8 mouse cellular contexts compared by ENCODE assay signal in genomic region chr10:14085882-14086515, GRCm38 (mm10).
DNase-seq lines count a peak whose midpoint lies in the region; TF ChIP-seq lines count a peak whose summit lies in the region.

No protein-coding gene starts in this region.

- H3K4me1 ChIP-seq in lung, adult 2 months (ENCODE audit: control insufficient read depth, insufficient read depth, low read length) = peaks cover 11% of the 10 kb centered on the region

- peak; percentile 32 for DNase-seq in lung, adult 2 months
- no peak for DNase-seq in lung, postnatal 10 days
- peak; percentile 94 for DNase-seq in induced T-regulatory cell, adult 2 months (ENCODE audit: low read depth)
- DNase-seq in lung, postnatal 25 days (ENCODE audit: low spot score) = peak; percentile 48
- DNase-seq in thymus, postnatal 25 days = peak; percentile 75
- DNase-seq in layer of hippocampus, postnatal 36 days = no peak
- no peak for DNase-seq in gastrocnemius, adult 8-10 months (ENCODE audit: low spot score in 2 of 2)
- DNase-seq in embryo, embryonic 9.5 days (ENCODE audit: extremely low spot score) = no peak

- no peak for TF ChIP-seq CTCF in lung, adult 2 months (IDR thresholded peaks at IDR 0.05; ENCODE audit: insufficient read depth, low read length)

- TF ChIP-seq POLR2A in lung, adult 2 months (IDR thresholded peaks at IDR 0.05; ENCODE audit: borderline replicate concordance, extremely low read depth, low read depth, low read length) = no peak

- WGBS in lung, adult 2 months = 15% methylated on average over 10 of the region's 10 CpGs

- H3K4me3 ChIP-seq in lung, adult 2 months (replicated peaks; ENCODE audit: extremely low read depth, low read depth, low read length) = peak overlapping the region; percentile 53

Comparison
In these comparisons a context has a peak if more than half of its experiments do, and no peak if none do; other contexts are left out.
1. DNase-seq: peak in lung, adult 2 months (single experiment), induced T-regulatory cell, adult 2 months (single experiment), lung, postnatal 25 days (single experiment) and thymus, postnatal 25 days (single experiment); none in lung, postnatal 10 days (single experiment), layer of hippocampus, postnatal 36 days (0 of 2), gastrocnemius, adult 8-10 months (0 of 2) and embryo, embryonic 9.5 days (single experiment).